Mouse (Mus musculus): ENCODE data around the gene Dpp7. TPM values are rescaled to one million over a fixed set of nuclear protein-coding genes. Genes with fewer than 3 reads are reported as not detected.
A peak's percentile ranks its signal among the peaks of the same experiment; 100 is the strongest.

The Dpp7 gene
- 10 to 100 TPM; 32.2 to 33.9 TPM for total RNA-seq (2021)
- long read RNA-seq, experiment 1, transcript Dpp7-201 (13 exons, 1,682 nt), result major isoform, 12 of 29 reads
- long read RNA-seq, experiment 1, partial matches to known transcripts, result 7 of 29 reads
- long read RNA-seq, experiment 1, other reads (novel, unspliced or antisense), result 10 of 29 reads
- long read RNA-seq, experiment 2, transcript Dpp7-201 (13 exons, 1,682 nt), result major isoform, 6 of 15 reads
- long read RNA-seq, experiment 2, partial matches to known transcripts, result 3 of 15 reads
- long read RNA-seq, experiment 2, other reads (novel, unspliced or antisense), result 6 of 15 reads

DNA sequence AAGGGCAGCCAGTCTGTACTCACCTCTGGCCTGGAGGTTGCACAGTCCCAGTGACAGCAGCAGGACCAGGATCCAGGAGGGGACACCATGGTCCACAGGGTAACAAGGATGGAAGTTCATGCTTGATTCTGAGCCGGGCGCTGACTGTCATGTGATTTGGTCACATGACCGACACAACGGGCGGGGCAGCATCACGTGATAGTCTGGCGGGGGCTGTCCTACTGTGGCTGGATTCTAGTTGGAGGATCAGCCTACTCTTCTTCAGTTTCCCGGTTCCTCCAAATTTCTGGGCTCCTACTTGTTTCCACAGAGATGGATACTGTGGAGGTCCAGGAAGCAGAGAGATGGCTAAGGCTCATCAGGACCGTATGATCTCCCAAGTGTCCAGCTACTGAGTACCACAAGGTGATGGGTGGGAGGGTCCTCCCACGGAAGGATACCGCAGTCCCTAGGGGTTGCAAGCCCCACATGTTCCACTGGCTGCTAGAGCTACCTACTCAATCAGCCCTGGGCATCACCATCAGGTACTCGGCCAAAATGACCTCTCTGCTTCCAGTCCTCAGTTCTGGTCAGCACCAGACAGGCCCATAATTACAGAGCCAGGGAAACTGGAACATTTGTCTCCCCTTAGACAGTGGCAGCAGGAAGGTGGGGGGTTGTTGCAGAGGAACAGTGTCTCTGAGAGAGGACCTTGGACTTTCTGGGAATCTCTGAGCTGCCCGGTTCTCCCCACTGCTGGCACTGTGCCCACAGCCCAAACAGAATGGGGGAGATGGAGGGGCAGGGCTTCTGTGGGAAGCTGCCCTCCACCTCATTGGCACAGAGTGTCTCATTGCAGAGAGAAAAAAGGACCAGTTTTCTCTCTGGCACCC is at the start of gene Dpp7:
TSS of gene Dpp7 (minus strand) at position 152 of the 872 bp plus-strand sequence.
- Histone ChIP-seq H3K27ac (0 out of 2 replicates have a peak within 1 kb of the TSS, but pooled peaks have one; percentile 11), H3K4me3 (peak within 1 kb of the TSS; percentile 52)
- TF ChIP-seq CTCF (IDR thresholded peaks at IDR 0.05), result no peak
- intact Hi-C loops (cut with DNase I), result no loop called here
- peak; percentile 80 to 82 for DNase-seq (ENCODE audit: extremely low spot score in 1 of 2, low spot score in 2 of 2)

DNA sequence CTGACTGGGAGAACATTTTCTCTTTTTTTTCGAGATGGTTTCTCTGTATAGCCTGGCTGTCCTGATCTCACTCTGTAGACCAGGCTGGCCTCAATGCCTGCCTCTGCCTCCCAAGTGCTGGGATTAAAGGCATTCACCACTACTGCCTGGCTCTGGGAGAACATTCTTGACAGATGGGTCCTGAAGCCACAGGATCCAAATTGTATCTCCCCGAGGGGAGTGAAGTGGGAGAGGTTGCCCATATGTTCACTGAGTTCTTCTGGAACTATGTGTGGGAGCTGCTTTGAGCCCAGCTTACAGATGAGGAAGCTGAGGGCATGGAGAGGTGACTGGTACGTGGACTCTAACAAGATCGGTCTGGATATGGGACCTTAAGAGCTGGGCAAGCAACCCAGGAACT is 47.8 kb upstream of the Dpp7 start:
- no peak for TF ChIP-seq CTCF (IDR thresholded peaks at IDR 0.05)
- no peak for DNase-seq (ENCODE audit: extremely low spot score in 1 of 2, low spot score in 2 of 2)
- peak overlapping the region; percentile 57 for H3K27ac ChIP-seq
- peak overlapping the region; percentile 80 for H3K4me3 ChIP-seq
- intact Hi-C loops (cut with DNase I), result loop anchor here (1.0 to 2.0 kb wide), 3 partner anchors 31 to 86 kb away; partner anchors contain the start of genes Man1b1 and Sapcd2

- peak overlapping the region; percentile 97 for H3K27ac ChIP-seq
- no peak for TF ChIP-seq CTCF (IDR thresholded peaks at IDR 0.05)
- intact Hi-C loops (cut with DNase I), result loop anchor here (1.0 to 2.0 kb wide), 3 partner anchors 30 to 85 kb away; partner anchors contain the start of genes Man1b1 and Sapcd2
- peak; percentile 91 to 93 for DNase-seq (ENCODE audit: extremely low spot score in 1 of 2, low spot score in 2 of 2)
- peak overlapping the region; percentile 80 for H3K4me3 ChIP-seq
These were observed 46.9 kb upstream of the Dpp7 start for GRCm38 (mm10) chr2:25402972-25403601.

DNA sequence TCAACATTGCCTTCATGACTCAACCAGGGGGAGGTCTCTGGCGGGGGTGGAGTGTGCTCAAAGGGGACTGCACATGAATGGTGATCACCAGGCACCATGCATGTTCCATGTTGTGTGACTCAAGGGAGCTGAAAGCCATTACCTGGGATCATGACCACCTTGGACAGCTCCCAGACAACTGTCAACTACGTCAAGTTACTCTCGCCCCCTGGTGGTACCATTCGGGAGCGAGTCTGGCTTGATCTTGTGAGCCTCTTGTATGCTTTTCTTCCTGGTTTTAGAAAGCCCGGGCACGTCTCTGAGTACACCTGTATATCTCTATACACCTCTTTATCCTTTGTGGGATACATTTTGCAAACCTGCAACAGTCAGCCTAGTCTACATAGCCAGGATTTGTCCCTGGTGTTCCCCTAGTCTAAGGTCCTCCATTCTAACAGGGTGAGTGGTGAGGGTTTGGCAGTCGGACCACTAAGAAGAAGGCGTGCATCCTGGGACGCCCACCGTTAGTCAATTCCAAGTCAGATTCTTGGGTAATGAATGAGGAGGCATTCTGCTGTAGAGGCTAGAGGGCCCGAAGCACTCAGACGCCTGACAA is 46.3 kb upstream of the Dpp7 start:
- TF ChIP-seq CTCF (IDR thresholded peaks at IDR 0.05), result peak; percentile 65
- Histone ChIP-seq H3K4me3 (peak overlapping the region; percentile 80), H3K27ac (peak overlapping the region; percentile 97)
- intact Hi-C loops (cut with DNase I), result loop anchor here (2.0 kb wide), 2 partner anchors 30 to 70 kb away; partner anchors contain the start of genes Man1b1 and Sapcd2
- peak; percentile 55 to 63 for DNase-seq (ENCODE audit: extremely low spot score in 1 of 2, low spot score in 2 of 2)

DNA sequence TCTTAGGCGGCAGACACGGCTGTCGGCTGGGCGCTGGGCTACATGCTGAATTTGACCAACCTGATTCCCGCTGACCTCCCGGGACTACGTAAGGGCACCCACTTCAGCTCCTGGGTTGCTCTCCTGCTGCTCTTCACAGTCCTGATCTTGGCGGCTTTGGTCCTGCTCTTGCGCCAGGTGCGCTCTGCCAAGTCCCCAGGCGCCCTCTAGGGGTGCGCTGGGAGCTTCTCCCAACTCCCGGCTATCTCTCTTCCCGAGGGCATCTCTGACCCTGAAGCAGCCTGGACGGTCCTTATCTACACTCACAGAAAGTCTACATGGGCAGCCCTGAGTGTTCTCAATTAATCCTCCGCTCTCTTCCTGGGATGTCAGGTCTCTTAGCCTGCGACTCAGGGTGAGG is 44.6 kb upstream of the Dpp7 start:
- DNase-seq (ENCODE audit: extremely low spot score in 1 of 2, low spot score in 2 of 2), result peak; percentile 59 to 65
- intact Hi-C loops (cut with DNase I), result no loop called here

GRCm38 (mm10) chr2:25400291-25400690 is 44.1 kb upstream of the Dpp7 start:
- H3K27ac ChIP-seq, result no peak overlapping the region
- no peak for TF ChIP-seq CTCF (IDR thresholded peaks at IDR 0.05)
- intact Hi-C loops (cut with DNase I), result no loop called here
- no peak for DNase-seq (ENCODE audit: extremely low spot score in 1 of 2, low spot score in 2 of 2)
- peak overlapping the region; percentile 39 for H3K4me3 ChIP-seq

More for the DNA sequence above, 44.6 kb upstream of the Dpp7 start:
- peak overlapping the region; percentile 39 for H3K4me3 ChIP-seq
- TF ChIP-seq CTCF (IDR thresholded peaks at IDR 0.05), result peak; percentile 83
- H3K27ac ChIP-seq, result no peak overlapping the region

- no peak for TF ChIP-seq CTCF (IDR thresholded peaks at IDR 0.05)
- intact Hi-C loops (cut with DNase I), result no loop called here
- Histone ChIP-seq H3K4me3 (no peak within 1 kb of the TSS), H3K27ac (no peak within 1 kb of the TSS)
- DNase-seq (ENCODE audit: extremely low spot score in 1 of 2, low spot score in 2 of 2), result no peak
These were observed 42.9 kb upstream of the Dpp7 start, which contains the start of gene Npdc1 for GRCm38 (mm10) chr2:25399051-25399450. Gene Npdc1 (plus strand): TSS chr2:25399351.

- no peak for DNase-seq (ENCODE audit: extremely low spot score in 1 of 2, low spot score in 2 of 2)
- intact Hi-C loops (cut with DNase I), result no loop called here
- TF ChIP-seq CTCF (IDR thresholded peaks at IDR 0.05), result no peak
- Histone ChIP-seq H3K27ac (no peak overlapping the region), H3K4me3 (no peak overlapping the region)
These were observed 41.9 kb upstream of the Dpp7 start for GRCm38 (mm10) chr2:25398065-25398464.

DNA sequence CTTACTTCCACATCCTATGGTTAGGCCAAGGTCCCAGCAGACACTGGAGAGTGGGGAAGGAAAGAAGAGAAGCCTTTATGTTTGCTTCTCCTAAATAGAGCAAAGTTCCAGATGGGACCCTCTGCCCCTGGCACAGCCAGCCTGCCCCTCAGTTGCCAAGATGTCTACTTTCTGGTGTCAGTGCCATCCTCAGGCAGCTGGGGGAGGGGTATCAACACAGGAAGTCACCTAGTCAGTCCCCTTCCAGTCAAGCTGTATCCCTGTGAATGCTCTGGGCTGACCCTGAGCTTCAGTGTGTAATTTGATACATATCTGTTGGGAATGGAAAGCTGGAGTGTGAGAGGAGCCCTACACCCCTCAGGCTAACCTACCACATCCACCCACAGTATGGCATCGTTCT is 40.9 kb upstream of the Dpp7 start:
- no peak for TF ChIP-seq CTCF (IDR thresholded peaks at IDR 0.05)
- H3K27ac ChIP-seq, result peak overlapping the region; percentile 72; the same call in 1 of the 2 replicates

DNA sequence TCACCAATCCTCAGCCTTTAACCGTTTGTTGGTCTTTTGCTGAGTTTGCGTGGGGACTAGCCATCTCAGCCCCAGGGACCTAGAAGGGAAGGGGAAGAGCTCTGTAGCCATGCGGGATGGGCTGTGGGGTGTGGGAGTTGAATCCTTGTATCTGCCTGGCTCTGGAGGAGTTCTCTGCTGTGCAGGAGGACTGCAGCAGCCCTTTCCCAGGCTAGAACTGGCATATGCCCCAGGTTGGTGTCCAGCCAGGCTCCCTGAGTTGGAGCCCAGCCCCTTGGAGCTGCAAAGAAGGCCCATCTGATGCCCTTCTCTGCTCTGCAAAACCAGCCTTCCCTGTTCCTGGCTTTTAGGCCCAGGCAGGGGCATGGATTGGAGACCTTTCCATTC is 40.4 kb upstream of the Dpp7 start:
- intact Hi-C loops (cut with DNase I), result no loop called here
- H3K4me3 ChIP-seq, result peak overlapping the region; percentile 40
- no peak for TF ChIP-seq CTCF (IDR thresholded peaks at IDR 0.05)
- DNase-seq (ENCODE audit: extremely low spot score in 1 of 2, low spot score in 2 of 2), result no peak
- peak overlapping the region; percentile 72; the same call in 1 of the 2 replicates for H3K27ac ChIP-seq

More for the DNA sequence above, 40.9 kb upstream of the Dpp7 start:
- DNase-seq (ENCODE audit: extremely low spot score in 1 of 2, low spot score in 2 of 2), result no peak
- no peak overlapping the region for H3K4me3 ChIP-seq
- intact Hi-C loops (cut with DNase I), result no loop called here

All from left cerebral cortex, adult 2 months (tissue).